Mouse (Mus musculus): Measurements from ENCODE around the gene Abhd16a. TPM values are rescaled to one million over a fixed set of nuclear protein-coding genes. Genes with fewer than 3 reads are reported as not detected.
"Not testable (repeated sequence)": the region's sequence is repeated elsewhere in the genome, so short reads cannot be mapped to it uniquely, and the experiment has no call there.

Gene Abhd16a
- polyA plus RNA-seq, 1 experiment from 2014 or later: 86.9 TPM

DNA sequence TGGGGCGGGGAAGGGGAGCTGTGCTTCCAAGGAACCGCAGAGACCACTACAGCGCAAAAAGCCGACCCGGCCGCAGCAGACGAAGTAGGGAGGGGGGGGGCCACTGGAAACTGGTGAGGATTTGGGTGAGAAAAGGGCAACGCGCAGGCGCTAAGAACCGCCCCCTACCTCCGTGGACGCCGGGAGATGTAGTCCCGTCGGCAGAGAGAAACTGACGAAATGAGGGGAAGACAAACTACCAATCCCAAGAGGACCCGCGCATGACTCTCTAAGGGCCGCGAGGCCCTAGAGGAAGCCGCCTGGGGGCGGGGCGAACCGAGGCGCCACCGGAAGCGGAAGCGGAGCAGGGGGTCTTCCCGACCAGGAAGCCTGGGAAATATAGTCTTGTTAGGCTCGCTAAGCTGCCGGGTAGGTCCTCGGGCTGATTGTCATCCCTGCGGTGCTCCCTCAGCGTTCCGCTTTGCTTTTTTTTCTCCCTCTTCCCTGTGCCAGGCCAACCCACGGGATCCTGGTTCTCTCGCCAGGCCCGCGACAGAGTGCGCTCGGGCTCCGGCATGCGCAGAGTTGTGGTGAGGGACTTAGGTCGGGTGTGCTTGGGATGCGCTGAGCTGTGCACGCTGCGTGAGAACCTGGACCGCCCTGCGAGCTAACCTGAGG, 32.2 kb downstream of the Abhd16a start, which contains the start of gene Gpank1:
Gpank1 (plus strand) TSS at position 313 of the 657 bp plus-strand sequence.
- H3K9ac ChIP-seq: peak within 1 kb of the TSS; percentile 97
- peaks cover 31% of the 10 kb centered on the region for H3K4me1 ChIP-seq (replicated peaks)
- no peaks in the 10 kb centered on the region for H3K9me3 ChIP-seq
- H3K36me3 ChIP-seq: peaks cover 45% of the 10 kb centered on the region
- H3K4me3 ChIP-seq: peak within 1 kb of the TSS; percentile 93
- peak within 1 kb of the TSS; percentile 91 for H3K4me2 ChIP-seq
- H3K27ac ChIP-seq: peak within 1 kb of the TSS; percentile 94
- ATAC-seq (ENCODE audit: low FRiP score): peak; percentile 96
- under 1% methylated on average over 50 of the region's 50 CpGs for WGBS
- H3K27me3 ChIP-seq: no peaks in the 10 kb centered on the region

DNA sequence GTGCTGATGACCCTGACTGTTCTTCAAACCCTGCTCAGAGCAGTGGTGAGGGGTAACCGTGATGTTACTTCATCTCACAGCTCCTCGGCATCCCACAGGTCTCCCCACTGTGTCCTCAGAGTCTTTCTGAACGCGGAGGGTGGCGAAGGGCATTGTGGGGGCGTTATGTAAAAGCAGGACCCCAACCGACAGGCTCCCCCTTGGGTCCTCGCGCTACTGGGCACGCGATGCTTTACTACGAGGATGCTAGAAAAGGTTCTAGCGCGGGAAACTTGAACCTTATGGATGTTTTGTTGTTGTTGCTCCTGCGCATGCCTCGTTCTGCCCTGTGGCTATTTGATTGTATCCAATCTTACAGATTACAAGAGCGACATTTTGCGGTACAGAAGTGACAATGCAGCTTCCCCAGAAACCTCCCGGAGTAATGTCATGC, 32.8 kb downstream of the Abhd16a start, which contains the start of gene Csnk2b:
Csnk2b (minus strand) TSS at position 183 of the 433 bp plus-strand sequence.
- peak; percentile 63 for ATAC-seq (ENCODE audit: low FRiP score)
- H3K27me3 ChIP-seq: no peaks in the 10 kb centered on the region
- H3K36me3 ChIP-seq: peaks cover 41% of the 10 kb centered on the region
- H3K4me2 ChIP-seq: peak within 1 kb of the TSS; percentile 91
- under 1% methylated on average over 19 of the region's 19 CpGs for WGBS
- peak within 1 kb of the TSS; percentile 97 for H3K9ac ChIP-seq
- H3K9me3 ChIP-seq: no peaks in the 10 kb centered on the region
- H3K4me1 ChIP-seq (replicated peaks): peaks cover 38% of the 10 kb centered on the region
- H3K27ac ChIP-seq: peak within 1 kb of the TSS; percentile 94
- peak within 1 kb of the TSS; percentile 93 for H3K4me3 ChIP-seq

DNA sequence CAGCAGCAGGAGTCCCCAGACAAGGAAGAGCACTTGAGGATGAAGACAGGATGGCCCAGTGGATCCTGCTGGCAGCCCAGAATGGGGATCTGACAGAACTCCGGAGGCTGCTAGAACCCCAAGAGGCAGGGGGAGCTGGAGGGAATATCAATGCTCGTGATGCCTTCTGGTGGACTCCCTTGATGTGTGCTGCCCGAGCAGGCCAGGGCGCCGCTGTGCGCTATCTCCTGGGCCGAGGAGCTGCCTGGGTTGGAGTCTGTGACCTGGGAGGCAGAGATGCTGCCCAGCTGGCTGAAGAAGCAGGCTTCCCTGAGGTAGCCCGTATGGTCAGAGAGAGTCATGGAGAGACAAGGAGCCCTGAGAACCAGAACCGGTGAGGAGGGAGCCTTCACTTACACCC, 34.2 kb downstream of the Abhd16a start:
- not testable (repeated sequence) for H3K27ac ChIP-seq; ATAC-seq (ENCODE audit: low FRiP score); H3K9ac ChIP-seq; H3K9me3 ChIP-seq; H3K4me3 ChIP-seq; H3K4me2 ChIP-seq; H3K27me3 ChIP-seq
- Histone ChIP-seq H3K36me3 (peaks cover 33% of the 10 kb centered on the region), H3K4me1 (replicated peaks) (peaks cover 49% of the 10 kb centered on the region)
- 94% methylated on average over 9 of the region's 9 CpGs for WGBS

DNA sequence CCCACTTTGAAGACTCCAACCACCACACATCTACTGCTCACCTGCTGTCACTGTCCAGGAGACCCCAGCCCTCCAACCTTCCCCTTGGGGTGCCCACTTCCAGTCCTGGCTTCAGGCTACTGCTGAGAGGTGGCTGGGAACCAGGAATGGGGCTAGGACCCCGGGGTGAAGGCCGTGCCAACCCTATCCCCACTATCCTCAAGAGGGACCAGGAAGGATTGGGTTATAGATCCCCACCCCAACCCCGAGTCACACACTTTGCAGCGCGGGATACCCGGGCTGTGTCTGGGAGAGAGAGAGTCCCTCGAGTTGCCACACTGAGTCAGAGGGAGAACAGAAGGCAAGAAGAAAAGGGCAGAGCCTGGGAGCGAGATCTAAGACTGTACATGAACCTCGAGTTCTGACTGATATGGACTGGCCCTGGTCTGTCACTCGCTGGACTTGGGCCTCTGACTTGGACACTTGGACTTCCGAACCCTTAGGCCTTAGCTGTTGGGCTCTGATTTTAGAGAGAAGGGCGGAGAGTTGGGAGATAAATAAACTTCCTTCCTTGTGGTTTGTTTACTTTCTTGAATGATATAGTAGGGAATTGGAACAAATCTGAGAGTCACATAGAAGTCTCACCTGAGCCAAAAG, 35.3 kb downstream of the Abhd16a start:
- not testable (repeated sequence) for H3K9me3 ChIP-seq; ATAC-seq (ENCODE audit: low FRiP score); H3K27ac ChIP-seq; H3K27me3 ChIP-seq; H3K4me3 ChIP-seq; H3K9ac ChIP-seq; H3K4me2 ChIP-seq
- Histone ChIP-seq H3K4me1 (replicated peaks) (peaks cover 53% of the 10 kb centered on the region), H3K36me3 (peaks cover 23% of the 10 kb centered on the region)
- WGBS: 95% methylated on average over 12 of the region's 12 CpGs

DNA sequence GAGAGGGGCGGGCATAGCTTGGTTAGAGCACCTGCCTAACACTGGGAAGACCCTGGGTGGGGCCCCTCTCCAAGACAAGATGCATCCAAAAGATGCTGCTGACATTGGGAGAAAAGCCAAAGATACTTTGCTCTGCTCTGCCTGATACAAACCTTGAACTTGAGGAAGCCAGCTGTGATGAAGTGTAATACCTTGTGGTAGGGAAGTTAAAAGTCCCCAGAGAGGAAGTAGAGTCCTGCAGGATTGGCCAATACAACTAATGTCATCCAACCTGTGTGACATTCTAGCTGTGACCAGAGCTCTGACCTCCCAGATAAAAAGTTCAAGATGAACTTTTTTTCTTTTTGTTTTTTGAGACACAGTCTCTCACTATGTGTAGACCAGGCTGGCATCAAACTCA, 36.0 kb downstream of the Abhd16a start:
- no peaks in the 10 kb centered on the region for H3K9me3 ChIP-seq
- H3K4me3 ChIP-seq: peak overlapping the region; percentile 57; the same call in 1 of the 2 replicates
- ATAC-seq (ENCODE audit: low FRiP score): no peak
- H3K27ac ChIP-seq: no peak overlapping the region
- peak overlapping the region; percentile 84; the same call in 1 of the 2 replicates for H3K9ac ChIP-seq
- 96% methylated on average over 1 of the region's 1 CpGs for WGBS
- H3K27me3 ChIP-seq: no peaks in the 10 kb centered on the region
- peaks cover 46% of the 10 kb centered on the region for H3K4me1 ChIP-seq (replicated peaks)
- peak overlapping the region; percentile 77; the same call in 1 of the 2 replicates for H3K4me2 ChIP-seq
- H3K36me3 ChIP-seq: peaks cover 23% of the 10 kb centered on the region

DNA sequence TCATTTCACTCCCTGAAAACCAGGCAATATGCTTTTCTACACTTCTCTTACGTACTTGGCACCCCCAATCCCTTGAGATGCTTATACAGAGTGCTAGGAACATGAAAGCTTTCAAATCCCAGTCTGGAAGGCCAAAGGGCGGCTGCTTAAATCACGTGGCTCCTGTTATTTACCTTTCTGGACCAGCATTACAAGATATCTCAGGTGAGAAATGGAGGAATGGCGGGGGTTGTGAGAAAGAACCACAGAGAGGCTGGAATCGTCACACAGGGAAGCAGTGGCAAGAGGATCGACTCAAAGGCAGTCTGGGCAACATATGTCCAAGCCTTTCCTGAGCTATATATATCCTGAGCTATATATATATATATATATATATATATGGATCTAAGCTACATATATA, 36.5 kb downstream of the Abhd16a start:
- peak overlapping the region; percentile 84 for H3K9ac ChIP-seq

DNA sequence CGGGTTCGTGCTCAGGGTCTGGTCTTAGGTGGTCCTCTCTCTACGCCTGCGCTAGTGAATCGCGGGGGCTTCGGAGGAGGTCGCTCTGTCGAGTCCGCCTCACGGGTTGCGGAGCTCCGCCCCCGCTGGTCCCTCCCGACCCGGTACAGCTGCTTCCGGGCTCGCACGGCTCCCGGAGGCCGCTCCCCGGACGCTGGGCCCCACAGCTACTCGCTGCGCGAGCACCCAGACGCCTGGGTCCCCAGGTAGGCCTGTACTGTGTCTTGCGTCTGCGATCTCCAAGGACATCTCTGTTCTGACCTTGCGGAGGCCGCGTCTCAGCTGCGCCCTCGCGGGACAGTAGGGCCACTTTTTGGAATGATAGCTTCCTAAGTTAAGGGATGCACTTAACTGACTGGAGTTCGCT, 37.1 kb downstream of the Abhd16a start, which contains the start of gene D17H6S53E:
D17H6S53E (plus strand) TSS at position 168 of the 406 bp plus-strand sequence.
- peak within 1 kb of the TSS; percentile 77 for H3K4me2 ChIP-seq
- WGBS: under 1% methylated on average over 36 of the region's 36 CpGs
- H3K4me1 ChIP-seq (replicated peaks): peaks cover 40% of the 10 kb centered on the region
- H3K27ac ChIP-seq: peak within 1 kb of the TSS; percentile 80
- H3K27me3 ChIP-seq: no peaks in the 10 kb centered on the region
- no peaks in the 10 kb centered on the region for H3K9me3 ChIP-seq
- H3K36me3 ChIP-seq: peaks cover 28% of the 10 kb centered on the region
- peak within 1 kb of the TSS; percentile 57 for H3K4me3 ChIP-seq
- H3K9ac ChIP-seq: peak within 1 kb of the TSS; percentile 84
- peak; percentile 12 for ATAC-seq (ENCODE audit: low FRiP score)

More for the DNA sequence above, 36.5 kb downstream of the Abhd16a start:
- H3K27me3 ChIP-seq: no peaks in the 10 kb centered on the region
- 34% methylated on average over 6 of the region's 6 CpGs for WGBS
- H3K4me3 ChIP-seq: peak overlapping the region; percentile 57
- ATAC-seq (ENCODE audit: low FRiP score): no peak
- peak overlapping the region; percentile 80; the same call in 1 of the 2 replicates for H3K27ac ChIP-seq
- peaks cover 42% of the 10 kb centered on the region for H3K4me1 ChIP-seq (replicated peaks)
- peaks cover 28% of the 10 kb centered on the region for H3K36me3 ChIP-seq
- peak overlapping the region; percentile 77 for H3K4me2 ChIP-seq
- H3K9me3 ChIP-seq: no peaks in the 10 kb centered on the region

DNA sequence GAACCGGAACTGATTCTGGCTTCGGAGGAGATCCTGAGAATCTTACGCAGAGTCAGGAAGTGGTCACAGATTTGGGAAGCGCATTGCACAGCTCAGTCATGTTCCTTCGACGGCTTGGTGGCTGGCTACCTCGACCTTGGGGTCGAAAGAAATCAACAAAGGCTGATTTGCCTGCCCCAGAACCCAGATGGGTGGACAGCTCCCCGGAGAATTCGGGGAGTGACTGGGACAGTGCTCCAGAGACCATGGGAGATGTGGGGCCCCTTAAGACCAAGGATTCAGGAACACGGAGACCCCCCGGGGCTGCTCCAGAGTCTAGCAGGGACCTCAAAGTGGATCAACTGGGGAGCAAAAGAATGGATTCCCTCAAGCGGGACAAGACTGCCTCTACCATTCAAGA, 38.0 kb downstream of the Abhd16a start:
- H3K4me3 ChIP-seq: peak overlapping the region; percentile 57
- ATAC-seq (ENCODE audit: low FRiP score): no peak
- H3K4me2 ChIP-seq: peak overlapping the region; percentile 77
- H3K27ac ChIP-seq: no peak overlapping the region
- H3K4me1 ChIP-seq (replicated peaks): peaks cover 40% of the 10 kb centered on the region
- WGBS: 74% methylated on average over 13 of the region's 13 CpGs
- H3K27me3 ChIP-seq: no peaks in the 10 kb centered on the region
- H3K36me3 ChIP-seq: peaks cover 28% of the 10 kb centered on the region
- no peaks in the 10 kb centered on the region for H3K9me3 ChIP-seq
- peak overlapping the region; percentile 84 for H3K9ac ChIP-seq

DNA sequence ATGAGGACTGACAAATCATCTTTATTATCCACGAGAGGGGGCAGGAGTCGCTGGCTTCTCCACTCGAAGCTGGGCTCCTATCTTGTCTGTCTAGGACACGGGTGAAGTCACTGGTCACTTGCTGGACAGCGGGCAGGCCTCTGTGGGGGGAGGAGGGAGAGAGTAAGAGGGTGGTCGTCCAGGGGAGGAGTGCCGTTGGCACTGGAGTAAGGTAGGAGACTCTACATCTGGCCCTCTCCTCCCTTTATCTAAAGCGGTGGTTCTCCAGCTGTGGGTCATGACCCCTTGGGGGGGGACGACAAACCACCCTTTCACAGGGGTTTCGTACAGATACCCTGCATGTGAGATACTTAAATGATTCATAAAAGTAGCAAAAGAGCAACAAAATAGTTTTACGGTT, 39.9 kb downstream of the Abhd16a start:
- no peak for ATAC-seq (ENCODE audit: low FRiP score)
- no peak overlapping the region for H3K9ac ChIP-seq
- H3K4me2 ChIP-seq: no peak overlapping the region
- peaks cover 23% of the 10 kb centered on the region for H3K36me3 ChIP-seq
- H3K27me3 ChIP-seq: no peaks in the 10 kb centered on the region
- H3K27ac ChIP-seq: no peak overlapping the region
- 67% methylated on average over 11 of the region's 11 CpGs for WGBS
- H3K9me3 ChIP-seq: no peaks in the 10 kb centered on the region
- no peak overlapping the region for H3K4me3 ChIP-seq
- peaks cover 32% of the 10 kb centered on the region for H3K4me1 ChIP-seq (replicated peaks)

DNA sequence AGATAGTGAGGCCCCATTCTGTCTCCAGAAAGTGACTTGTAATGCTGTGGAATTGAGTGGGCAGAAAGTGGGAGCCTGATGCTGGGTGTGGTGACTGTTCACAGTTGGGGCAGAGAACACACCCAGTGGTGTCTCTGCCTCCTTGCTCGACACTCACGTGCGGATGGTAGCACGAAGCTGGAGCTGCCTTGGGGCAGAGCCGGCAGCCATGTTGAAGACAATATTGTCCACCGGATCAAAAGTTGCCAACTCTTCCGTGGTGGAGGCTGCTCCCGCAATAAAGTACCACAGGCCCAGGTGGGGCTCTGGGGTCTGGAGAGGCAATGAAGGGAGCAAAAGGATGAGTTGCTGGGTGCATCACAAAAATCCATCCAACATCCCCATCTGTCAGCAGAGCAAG, 42.0 kb downstream of the Abhd16a start:
- no peak for ATAC-seq (ENCODE audit: low FRiP score)
- no peak overlapping the region for H3K27ac ChIP-seq
- H3K9ac ChIP-seq: peak overlapping the region; percentile 36; the same call in 1 of the 2 replicates
- H3K4me3 ChIP-seq: no peak overlapping the region
- H3K36me3 ChIP-seq: peaks cover 12% of the 10 kb centered on the region
- H3K4me2 ChIP-seq: no peak overlapping the region
- H3K27me3 ChIP-seq: no peaks in the 10 kb centered on the region
- H3K4me1 ChIP-seq (replicated peaks): peaks cover 24% of the 10 kb centered on the region
- WGBS: 91% methylated on average over 8 of the region's 8 CpGs
- no peaks in the 10 kb centered on the region for H3K9me3 ChIP-seq

DNA sequence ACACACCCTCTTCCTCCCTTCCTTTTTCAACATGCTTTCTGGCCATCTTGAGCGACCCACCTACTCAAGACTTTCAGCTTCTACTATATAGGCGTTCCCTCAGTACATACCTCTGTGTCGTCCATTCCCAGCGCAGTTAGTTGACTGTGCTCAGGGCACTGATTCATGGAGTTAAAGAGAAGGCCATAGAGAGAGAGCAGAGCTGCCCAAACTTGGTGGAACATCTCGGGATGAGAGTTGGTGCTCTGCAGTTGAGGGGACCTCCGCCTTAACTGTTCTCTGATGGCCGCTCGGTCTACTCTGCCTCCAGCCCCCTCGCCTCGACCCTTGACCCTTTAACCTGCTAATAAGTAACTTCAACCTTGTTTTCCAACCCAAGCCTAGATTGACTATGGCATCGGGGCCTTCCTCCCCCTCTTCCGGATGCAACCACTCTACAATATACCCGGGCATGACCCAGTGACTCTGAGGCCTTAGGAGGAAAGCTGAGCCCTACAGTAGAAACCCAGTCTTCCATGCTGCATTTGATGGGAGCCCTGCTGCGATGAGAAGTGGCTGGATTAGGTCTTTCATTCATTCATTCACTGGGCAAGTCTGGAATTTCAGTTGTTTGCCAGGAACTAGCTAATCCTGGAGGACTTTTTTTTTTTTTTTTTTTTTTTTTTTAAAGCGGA, 42.6 kb downstream of the Abhd16a start, which contains the start of gene Apom:
Apom (minus strand) TSS at position 551 of the 674 bp plus-strand sequence.
- H3K27ac ChIP-seq: no peak within 1 kb of the TSS
- no peaks in the 10 kb centered on the region for H3K27me3 ChIP-seq
- WGBS: 78% methylated on average over 15 of the region's 15 CpGs
- H3K4me1 ChIP-seq (replicated peaks): peaks cover 24% of the 10 kb centered on the region
- no peaks in the 10 kb centered on the region for H3K9me3 ChIP-seq
- H3K4me2 ChIP-seq: no peak within 1 kb of the TSS
- ATAC-seq (ENCODE audit: low FRiP score): no peak
- peak within 1 kb of the TSS; percentile 36; the same call in 1 of the 2 replicates for H3K9ac ChIP-seq
- H3K4me3 ChIP-seq: no peak within 1 kb of the TSS
- peaks cover 12% of the 10 kb centered on the region for H3K36me3 ChIP-seq

DNA sequence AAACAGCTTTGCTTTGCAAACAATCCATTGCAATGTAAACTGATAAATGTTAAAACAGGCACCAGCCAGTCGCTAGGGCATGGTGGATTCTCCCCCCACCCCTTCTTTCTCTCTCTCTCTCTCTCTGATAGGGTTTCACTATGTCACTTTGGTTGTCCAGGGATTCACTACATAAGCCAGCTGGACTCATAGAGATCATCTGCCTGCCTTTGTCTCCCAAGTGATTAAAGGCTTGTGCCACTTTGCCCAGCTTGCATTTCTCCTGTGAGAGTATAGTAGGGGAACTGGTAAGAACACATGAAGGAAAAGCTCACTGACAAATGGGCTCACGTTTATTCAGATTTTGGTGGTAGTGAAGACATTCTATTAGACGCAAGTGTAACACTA, 43.1 kb downstream of the Abhd16a start:
- Histone ChIP-seq H3K4me1 (replicated peaks) (peaks cover 24% of the 10 kb centered on the region), H3K36me3 (peaks cover 12% of the 10 kb centered on the region), H3K27ac (no peak overlapping the region), H3K9me3 (no peaks in the 10 kb centered on the region), H3K4me3 (no peak overlapping the region), H3K4me2 (no peak overlapping the region), H3K9ac (no peak overlapping the region), H3K27me3 (no peaks in the 10 kb centered on the region)
- WGBS: 78% methylated on average over 3 of the region's 3 CpGs
- ATAC-seq (ENCODE audit: low FRiP score): no peak
